Mouse (Mus musculus): Measurements from ENCODE around the gene Olfr518. TPM values are rescaled to one million over a fixed set of nuclear protein-coding genes. Genes with fewer than 3 reads are reported as not detected.

Gene Olfr518
- not detected in 2 replicates for polyA plus RNA-seq (2012; rRNA removed)

GRCm38 (mm10) chr7:108884906-108885305 lies at the start of gene Olfr518:
TSS of gene Olfr518 (minus strand) at chr7:108885006.

GRCm38 (mm10) chr7:108933794-108934731 lies 49.3 kb upstream of the Olfr518 start, which contains the start of gene Eif3f:
TSS of gene Eif3f (plus strand) at chr7:108934417.

DNA sequence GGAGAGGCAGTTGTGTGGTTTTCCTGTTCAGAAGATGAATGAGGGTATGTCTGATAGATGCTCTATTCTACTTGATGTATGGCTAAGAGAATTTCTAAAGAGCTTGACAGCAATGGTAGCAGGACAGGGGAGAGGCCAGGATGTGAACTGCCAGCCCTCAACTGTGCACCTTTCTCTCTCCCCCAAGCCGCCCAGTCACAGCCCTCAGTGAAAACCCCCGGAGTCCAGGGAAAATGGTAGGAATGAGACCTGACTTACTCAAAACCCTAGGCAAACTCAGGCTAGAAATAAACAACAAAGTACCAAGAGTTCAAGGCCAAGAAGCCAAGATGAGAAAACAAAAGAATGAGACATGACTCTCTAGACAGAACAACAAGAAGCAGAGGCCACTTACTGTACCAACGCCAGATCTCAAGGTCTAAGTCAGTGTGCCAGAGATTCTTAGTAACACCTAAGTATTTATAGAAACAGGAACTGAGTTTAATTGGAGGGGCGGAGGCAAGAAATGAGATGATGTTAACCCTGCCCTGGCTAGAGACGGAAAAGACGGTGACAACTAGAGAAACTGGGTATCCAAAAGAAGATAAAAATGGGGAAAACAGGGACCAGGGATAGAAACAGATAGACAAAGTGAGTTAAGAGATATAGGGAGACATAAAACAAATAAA lies 45.1 kb upstream of the Olfr518 start, which contains the start of gene Nlrp10:
Gene Nlrp10 (minus strand): TSS at position 453 of the 668 bp plus-strand sequence.

GRCm38 (mm10) chr7:108894320-108894719 lies 9.5 kb upstream of the Olfr518 start, which contains the start of gene Olfr519:
TSS of gene Olfr519 (minus strand) at chr7:108894420.

DNA sequence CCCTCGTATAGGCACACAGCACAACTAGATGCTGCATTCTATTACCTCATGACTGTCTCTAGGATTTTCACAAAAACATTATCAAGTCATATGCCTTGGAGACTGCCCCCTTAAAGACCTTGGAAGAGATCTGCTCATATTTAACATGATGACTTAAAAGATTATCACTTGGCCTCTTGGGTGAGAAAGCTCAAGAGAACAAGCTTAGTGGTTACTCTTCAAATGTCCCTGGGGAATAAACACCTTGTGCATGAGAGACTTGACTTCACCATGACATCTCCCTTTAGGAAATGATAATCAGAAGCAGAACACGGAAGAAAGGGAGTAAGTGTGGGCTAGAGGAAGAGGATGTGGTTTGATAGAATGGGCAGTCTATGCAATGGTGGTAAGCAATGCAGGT lies 12.5 kb downstream of the Olfr518 start, which contains the start of gene Olfr517:
Gene Olfr517 (minus strand): TSS at position 101 of the 400 bp plus-strand sequence.

GRCm38 (mm10) chr7:108850429-108850828 lies 34.4 kb downstream of the Olfr518 start, which contains the start of gene Olfr516:
TSS of gene Olfr516 (minus strand) at chr7:108850529.

Other genes with a start within 250 kb of the Olfr518 start
- not detected in 2 replicates for gene Olfr509, start 233.1 kb downstream of the Olfr518 start, polyA plus RNA-seq (2012; rRNA removed)
- not detected in 2 replicates for gene Olfr510, start 218.6 kb downstream of the Olfr518 start, polyA plus RNA-seq (2012; rRNA removed)
- not detected in 2 replicates for gene Olfr512, start 171.7 kb downstream of the Olfr518 start, polyA plus RNA-seq (2012; rRNA removed)
- gene Olfr513, start 134.0 kb downstream of the Olfr518 start, polyA plus RNA-seq (2012; rRNA removed), result not detected in 2 replicates
- not detected in 2 replicates for gene Olfr514, start 59.0 kb downstream of the Olfr518 start, polyA plus RNA-seq (2012; rRNA removed)
- not detected in 2 replicates for gene Olfr516, start 34.5 kb downstream of the Olfr518 start, polyA plus RNA-seq (2012; rRNA removed)
- not detected in 2 replicates for gene Olfr517, start 12.6 kb downstream of the Olfr518 start, polyA plus RNA-seq (2012; rRNA removed)
- gene Olfr519, start 9.4 kb upstream of the Olfr518 start, polyA plus RNA-seq (2012; rRNA removed), result not detected in 2 replicates
- not detected in 2 replicates for gene Nlrp10, start 45.2 kb upstream of the Olfr518 start, polyA plus RNA-seq (2012; rRNA removed)
- 119 and 124 TPM in 2 replicates for gene Eif3f, start 49.4 kb upstream of the Olfr518 start, polyA plus RNA-seq (2012; rRNA removed)
- 111 and 117 TPM in 2 replicates for gene Tub, start 65.3 kb upstream of the Olfr518 start, polyA plus RNA-seq (2012; rRNA removed)
- 19.8 and 24.8 TPM in 2 replicates for gene Ric3, start 198.3 kb upstream of the Olfr518 start, polyA plus RNA-seq (2012; rRNA removed)

All from central nervous system, embryonic 14 days (tissue).